ENCODE assay signal across 13 mouse cellular contexts in the genomic region with DNA sequence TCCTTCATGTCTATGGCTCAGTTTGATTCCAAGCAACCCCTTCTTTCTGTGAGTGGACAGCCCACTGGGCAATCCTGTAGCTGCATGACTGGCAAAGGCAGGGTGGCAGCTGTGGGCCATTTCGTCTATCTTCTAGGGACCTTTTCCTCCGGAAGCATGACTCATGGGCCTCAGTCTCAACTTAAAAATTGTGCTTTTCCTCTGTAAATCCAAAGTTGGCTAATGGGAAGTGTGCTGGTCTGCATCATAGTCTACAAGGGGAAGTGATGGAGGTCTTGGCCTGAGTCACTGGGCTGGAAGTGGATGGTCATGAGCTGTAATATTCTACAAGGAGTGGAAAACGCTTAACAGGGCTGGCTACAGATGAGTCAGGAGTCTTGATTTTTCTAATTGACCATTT. TPM values are rescaled to one million over a fixed set of nuclear protein-coding genes. Genes with fewer than 3 reads are reported as not detected.
DNase-seq lines count a peak whose midpoint lies in the region; ATAC-seq and TF ChIP-seq lines count a peak whose summit lies in the region.
"Had no signal": no experiment of that assay in that cellular context is flagged by ENCODE, and none has a peak within 500 bp of the region (broad histone marks: within the 10 kb centered on the region; RNA-seq: fewer than 3 reads in every experiment).

No protein-coding gene starts in this region.

- no peaks in the 10 kb centered on the region for H3K9me3 ChIP-seq in liver, embryonic 12.5 days (replicated peaks)
- H3K9me3 ChIP-seq: neural tube, embryonic 13.5 days had no signal

- H3K27ac ChIP-seq in liver, adult 2 months (replicated peaks; ENCODE audit: insufficient read depth, low read depth, low read length) = peak overlapping the region; percentile 57; the same call in 1 of the 2 replicates
- H3K27ac ChIP-seq in liver, embryonic 12.5 days = no peak overlapping the region
- H3K27ac ChIP-seq in macrophage = peak overlapping the region; percentile 92
- H3K27ac ChIP-seq: hindbrain, embryonic 14.5 days; liver, embryonic 14.5 days; neural tube, embryonic 13.5 days had no signal

- H3K9ac ChIP-seq in liver, adult 2 months (ENCODE audit: low read depth, low read length) = no peak overlapping the region
- no peak overlapping the region for H3K9ac ChIP-seq in liver, embryonic 12.5 days
- H3K9ac ChIP-seq: forebrain, postnatal 0 days; hindbrain, embryonic 14.5 days; liver, embryonic 14.5 days; neural tube, embryonic 13.5 days had no signal

- peaks cover 3% of the 10 kb centered on the region; the same call in 1 of the 2 replicates for H3K36me3 ChIP-seq in liver, adult 2 months (ENCODE audit: control insufficient read depth, insufficient read depth, low read length)
- H3K36me3 ChIP-seq in liver, embryonic 12.5 days = no peaks in the 10 kb centered on the region
- peaks cover 12% of the 10 kb centered on the region; the same call in 1 of the 2 replicates for H3K36me3 ChIP-seq in macrophage (ENCODE audit: inconsistent target)
- H3K36me3 ChIP-seq: neural tube, embryonic 13.5 days had no signal

- H3K4me1 ChIP-seq in liver, adult 2 months (ENCODE audit: control insufficient read depth, insufficient read depth, low read length) = peaks cover 26% of the 10 kb centered on the region
- no peaks in the 10 kb centered on the region for H3K4me1 ChIP-seq in liver, embryonic 12.5 days
- H3K4me1 ChIP-seq: neural tube, embryonic 13.5 days had no signal

- 72% methylated on average over 3 of the region's 3 CpGs for WGBS in liver, adult 2 months
- WGBS in liver, embryonic 12.5 days (ENCODE audit: insufficient replicate concordance) = 45% methylated on average over 3 of the region's 3 CpGs
- WGBS in macrophage (ENCODE audit: missing documents) = 31% methylated on average over 3 of the region's 3 CpGs

- peaks cover 53% of the 10 kb centered on the region; the same call in 1 of the 2 replicates for H3K79me2 ChIP-seq in liver, adult 2 months (ENCODE audit: control insufficient read depth, insufficient read depth, low read length)
- H3K79me2 ChIP-seq in macrophage (ENCODE audit: inconsistent target) = peaks cover 98% of the 10 kb centered on the region

- no peak for TF ChIP-seq POLR2A in liver, adult 2 months (IDR thresholded peaks at IDR 0.05; ENCODE audit: extremely low read depth, insufficient read depth, low read length)

- no peak for TF ChIP-seq CTCF in liver, adult 2 months (IDR thresholded peaks at IDR 0.05; ENCODE audit: low read depth, low read length)

- DNase-seq in adrenal gland, adult 8-10 months = peak; percentile 21
- no peak for DNase-seq in adrenal gland, adult 18-20 months (ENCODE audit: low spot score in 2 of 2)
- DNase-seq in liver, adult 2 months (ENCODE audit: extremely low read depth, low read depth, low spot score) = peak; percentile 47
- DNase-seq in heart, adult 9 months (ENCODE audit: low spot score in 2 of 2) = peak; percentile 78 to 79
- no peak for DNase-seq in ovary, postnatal 36 days (ENCODE audit: low spot score)
- DNase-seq in yolk sac, embryonic 10.5 days (ENCODE audit: low spot score) = no peak
- DNase-seq: cerebellum, adult 11-12 months; forebrain, postnatal 0 days had no signal

- H3K27me3 ChIP-seq in liver, adult 2 months (ENCODE audit: control insufficient read depth, insufficient read depth, low read length) = no peaks in the 10 kb centered on the region
- no peaks in the 10 kb centered on the region for H3K27me3 ChIP-seq in liver, embryonic 12.5 days (replicated peaks)
- H3K27me3 ChIP-seq: neural tube, embryonic 13.5 days had no signal

- ATAC-seq in liver, embryonic 12.5 days = no peak
- ATAC-seq: forebrain, postnatal 0 days had no signal

- H3K4me3 ChIP-seq in liver, adult 2 months (ENCODE audit: insufficient read depth, low read depth, low read length) = no peak overlapping the region
- no peak overlapping the region for H3K4me3 ChIP-seq in liver, embryonic 12.5 days
- no peak overlapping the region for H3K4me3 ChIP-seq in macrophage (ENCODE audit: inconsistent target)
- H3K4me3 ChIP-seq: neural tube, embryonic 13.5 days had no signal

- H3K4me2 ChIP-seq in liver, embryonic 12.5 days = no peak overlapping the region
- H3K4me2 ChIP-seq: hindbrain, embryonic 14.5 days; neural tube, embryonic 13.5 days had no signal

RNA-seq across cellular contexts. Expression of gene Sash1, which starts 15.5 kb away (rescaled TPM):
- total RNA-seq in adrenal gland, adult 8-10 months (2022) = 10 to 100 TPM; 24.4 to 37.2 (median 27.9) TPM
- 10 to 100 TPM; 35.1 to 83.4 TPM for total RNA-seq in adrenal gland, adult 18-20 months (2021)
- total RNA-seq in liver, adult 2 months (2014; rRNA removed) = 21.1 and 27.3 TPM in 2 replicates
- 6.9 and 9.6 TPM in 2 replicates for polyA plus RNA-seq in liver, adult 2 months (2012; rRNA removed)
- polyA plus RNA-seq in liver, embryonic 12.5 days (2016; fragmentation: Nextera tagmentation; extraction: Ambion mirVana) = 1.1 and 1.2 TPM in 2 replicates
- 1,000 to 10,000 TPM in 4 of 26 experiments, 100 to 1,000 TPM in 22; 448 to 1,370 (median 593) TPM for total RNA-seq in macrophage (2018; cell fraction: chromatin; rRNA removed)
- 100 to 1,000 TPM; 123 to 274 (median 157) TPM for total RNA-seq in macrophage (2018; cell fraction: cytosol; rRNA removed)
- 100 to 1,000 TPM; 308 to 672 (median 443) TPM for total RNA-seq in macrophage (2018; cell fraction: nucleus; rRNA removed)
- 73.7 to 118 TPM (median 76.8 TPM) in 3 replicates for polyA plus RNA-seq in macrophage (2018)

Comparison
In these comparisons a context has a peak if more than half of its experiments do, and no peak if none do; other contexts are left out.
1. DNase-seq: peak in adrenal gland, adult 8-10 months (single experiment), liver, adult 2 months (single experiment) and heart, adult 9 months (2 of 2); none in adrenal gland, adult 18-20 months (0 of 2), ovary, postnatal 36 days (single experiment) and yolk sac, embryonic 10.5 days (single experiment).